In the genomic region with DNA sequence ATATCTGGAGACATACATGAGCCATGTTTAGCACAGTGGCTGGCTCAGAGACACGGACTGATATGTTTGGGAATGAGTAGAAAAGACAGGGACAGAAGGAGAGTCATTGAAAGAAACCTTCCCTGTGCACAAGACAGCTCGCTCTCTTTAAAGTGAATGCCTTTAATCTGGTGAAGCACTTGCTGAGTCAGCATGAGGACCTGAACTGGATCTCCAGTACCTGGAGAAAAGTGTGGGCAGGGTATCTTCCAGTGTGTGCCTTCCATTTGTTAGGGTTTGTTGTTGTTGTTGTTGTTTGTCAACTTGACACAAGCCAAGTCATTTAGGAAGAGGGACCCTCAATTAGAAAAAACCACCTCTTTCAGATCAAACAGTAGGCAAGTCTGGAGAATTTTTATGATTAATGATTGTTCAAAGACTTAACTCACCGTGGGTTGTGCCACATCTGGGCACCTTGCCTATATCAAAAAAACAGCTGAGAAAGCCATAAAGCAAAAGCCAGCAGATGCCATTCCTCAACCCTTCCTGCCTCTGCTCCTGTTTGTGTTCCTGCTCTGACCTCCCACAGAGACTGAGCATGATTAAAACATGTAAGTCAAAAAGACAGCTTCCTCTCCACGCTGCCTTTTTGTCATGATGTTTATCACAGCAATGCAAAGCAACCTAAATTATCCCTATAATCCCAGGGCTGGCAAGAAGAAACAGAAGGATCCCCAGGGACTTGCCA, we compare ENCODE assay signal across 31 mouse cellular contexts. TPM values are rescaled to one million over a fixed set of nuclear protein-coding genes. Genes with fewer than 3 reads are reported as not detected.
DNase-seq lines count a peak whose midpoint lies in the region; ATAC-seq lines count a peak whose summit lies in the region.
"Had no signal": no experiment of that assay in that cellular context is flagged by ENCODE, and none has a peak within 500 bp of the region (broad histone marks: within the 10 kb centered on the region; RNA-seq: fewer than 3 reads in every experiment).

No protein-coding gene starts in this region.

- WGBS in limb, embryonic 11.5 days, result 57% methylated on average over 4 of the region's 4 CpGs
- 68% methylated on average over 4 of the region's 4 CpGs for WGBS in limb, embryonic 10.5 days

- no peaks in the 10 kb centered on the region for H3K36me3 ChIP-seq in limb, embryonic 11.5 days (ENCODE audit: control insufficient read depth, insufficient read depth, low read length)
- no peaks in the 10 kb centered on the region for H3K36me3 ChIP-seq in limb, embryonic 10.5 days
- H3K36me3 ChIP-seq: G1E; heart, embryonic 15.5 days; midbrain, embryonic 13.5 days had no signal

- DNase-seq in adrenal gland, postnatal 14 days, result peak; percentile 22
- no peak for DNase-seq in adrenal gland, adult 18-20 months (ENCODE audit: low spot score in 2 of 2)
- DNase-seq in limb, embryonic 11.5 days (ENCODE audit: low spot score), result peak; percentile 17
- no peak for DNase-seq in limb, embryonic 10.5 days (ENCODE audit: low spot score)
- DNase-seq in kidney, adult 9 months, result peak; percentile 82
- DNase-seq in mesoderm, embryonic 11.5 days (ENCODE audit: low read depth, low spot score), result peak; percentile 11
- DNase-seq in lung, postnatal 36 days, result no peak
- DNase-seq: cerebellum, adult 9-10 months; gastrocnemius, adult 2 months; heart, postnatal 4 days; left cerebral cortex, postnatal 4 days; lung, postnatal 14 days; thymus, adult 18-20 months; thymus, postnatal 36 days had no signal

- no peak overlapping the region for H3K27ac ChIP-seq in limb, embryonic 11.5 days (replicated peaks; ENCODE audit: low read depth, low read length)
- H3K27ac ChIP-seq in limb, embryonic 10.5 days, result no peak overlapping the region
- H3K27ac ChIP-seq: gastrocnemius, adult 2 months; heart, embryonic 15.5 days; hindbrain, embryonic 14.5 days; liver, embryonic 14.5 days; midbrain, embryonic 13.5 days had no signal

- H3K9ac ChIP-seq in limb, embryonic 11.5 days (ENCODE audit: low read length), result no peak overlapping the region
- H3K9ac ChIP-seq: heart, embryonic 15.5 days; hindbrain, embryonic 14.5 days; liver, embryonic 14.5 days; midbrain, embryonic 13.5 days had no signal

- no peak overlapping the region for H3K4me2 ChIP-seq in limb, embryonic 11.5 days (ENCODE audit: low read depth, severe bottlenecking)
- H3K4me2 ChIP-seq: heart, embryonic 15.5 days; hindbrain, embryonic 14.5 days; midbrain, embryonic 13.5 days had no signal

- ATAC-seq in limb, embryonic 11.5 days (ENCODE audit: insufficient number of reproducible peaks, low FRiP score, low TSS enrichment, low read depth), result no peak
- ATAC-seq: CD4-positive, CD25-positive, alpha-beta regulatory T cell, adult 4 months; forebrain, embryonic 14.5 days; inflammation-experienced regulatory T-cells, adult 6 months; midbrain, embryonic 13.5 days; Patski had no signal

- H3K4me3 ChIP-seq in limb, embryonic 11.5 days (ENCODE audit: low read depth, low read length), result no peak overlapping the region
- no peak overlapping the region for H3K4me3 ChIP-seq in limb, embryonic 10.5 days
- H3K4me3 ChIP-seq: gastrocnemius, adult 2 months; heart, embryonic 15.5 days; midbrain, embryonic 13.5 days had no signal

- no peaks in the 10 kb centered on the region for H3K9me3 ChIP-seq in limb, embryonic 11.5 days (ENCODE audit: control insufficient read depth, low read length)
- no peaks in the 10 kb centered on the region for H3K9me3 ChIP-seq in limb, embryonic 10.5 days (replicated peaks)
- H3K9me3 ChIP-seq: G1E; heart, embryonic 15.5 days; midbrain, embryonic 13.5 days had no signal

- no peaks in the 10 kb centered on the region for H3K27me3 ChIP-seq in limb, embryonic 11.5 days (ENCODE audit: control insufficient read depth, insufficient read depth, low read length)
- H3K27me3 ChIP-seq in limb, embryonic 10.5 days (ENCODE audit: low read depth, poor library complexity, severe bottlenecking), result no peaks in the 10 kb centered on the region
- H3K27me3 ChIP-seq: heart, embryonic 15.5 days; midbrain, embryonic 13.5 days; Patski had no signal

- no peaks in the 10 kb centered on the region for H3K4me1 ChIP-seq in limb, embryonic 11.5 days (ENCODE audit: control insufficient read depth, insufficient read depth, low read length)
- H3K4me1 ChIP-seq in limb, embryonic 10.5 days, result no peaks in the 10 kb centered on the region
- H3K4me1 ChIP-seq: heart, embryonic 15.5 days; midbrain, embryonic 13.5 days had no signal

RNA-seq across cellular contexts. Expression of gene Acsm1, which starts 11.5 kb away (rescaled TPM):
- total RNA-seq in adrenal gland, postnatal 14 days (2021), result 0.34 and 14.4 TPM in 2 replicates
- total RNA-seq in adrenal gland, adult 18-20 months (2021), result under 1 TPM in 1 of 2 experiments, not detected in 1; 0.23 TPM
- not detected in 2 replicates for polyA plus RNA-seq in limb, embryonic 11.5 days (2014; fragmentation: Nextera tagmentation; extraction: Ambion mirVana)
- polyA plus RNA-seq in limb, embryonic 10.5 days (2016; fragmentation: Nextera tagmentation; extraction: Ambion mirVana), result not detected in 2 replicates
- total RNA-seq: adrenal gland, postnatal 36 days; G1E; heart, postnatal 4 days; layer of hippocampus, postnatal 14 days; left cerebral cortex, adult 8-10 months; left cerebral cortex, postnatal 4 days; megakaryocyte, adult 5-6 weeks had no signal
- polyA plus RNA-seq: CD4-positive, CD25-positive, alpha-beta regulatory T cell, adult 4 months; forebrain, embryonic 14.5 days; frontal cortex, adult 2 months; G1E; heart, embryonic 15.5 days; hindbrain, embryonic 14.5 days; inflammation-experienced regulatory T-cells, adult 6 months; large intestine, adult 2 months; midbrain, embryonic 13.5 days; neural tube, embryonic 11.5 days; Patski; small intestine, adult 2 months had no signal

Comparison
In these comparisons a context has a peak if more than half of its experiments do, and no peak if none do; other contexts are left out.
1. DNase-seq: peak in adrenal gland, postnatal 14 days (single experiment), limb, embryonic 11.5 days (single experiment), kidney, adult 9 months (single experiment) and mesoderm, embryonic 11.5 days (single experiment); none in adrenal gland, adult 18-20 months (0 of 2), limb, embryonic 10.5 days (single experiment) and lung, postnatal 36 days (single experiment).